Mouse (Mus musculus) telencephalon, adult 2 months (tissue): ENCODE measurements around the gene Armc12.

Experiments
- DNase-seq: peaks from one replicate; pipeline ENCODE4 v3.0.0-alpha.2; 2011; ENCODE audit warnings: low read depth, low spot score

Gene Armc12

DNA sequence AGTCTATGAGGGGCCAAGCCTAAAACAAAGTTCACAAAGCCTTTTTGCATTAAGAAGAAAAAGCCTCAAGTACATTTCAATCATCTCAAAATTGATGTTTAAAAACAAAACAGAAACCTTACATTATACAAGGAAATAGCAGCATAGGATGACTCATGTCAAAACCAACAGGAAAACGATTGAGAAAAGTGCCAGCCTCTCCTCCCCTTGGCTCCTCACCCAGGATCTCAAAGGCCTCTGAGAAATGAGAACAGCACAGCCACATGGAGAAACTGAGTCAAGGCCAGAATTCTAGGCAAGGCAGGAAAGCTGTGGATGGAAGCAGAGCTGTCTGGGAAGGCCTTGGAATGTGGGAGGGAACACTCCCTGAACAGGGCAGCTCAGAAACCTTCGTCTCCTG lies 58.0 kb downstream of the Armc12 start:
- no peak for DNase-seq
